Mouse (Mus musculus) thymus, adult 2 months (tissue): ENCODE measurements around the gene Ccdc9.
"Not testable (repeated sequence)": the region's sequence is repeated elsewhere in the genome, so short reads cannot be mapped to it uniquely, and the experiment has no call there.

Experiments used
- CTCF ChIP-seq: fragments of 200-500 bp; IDR thresholded peaks from 2 replicates; pipeline ENCODE4 v1.5.1; 2012; ENCODE audit warnings: mild to moderate bottlenecking, control low read depth, low read length, moderate library complexity, borderline replicate concordance; ENCODE audit not compliant: control insufficient read depth, poor library complexity, insufficient read depth; ENCODE audit errors: extremely low read depth
- POLR2A ChIP-seq: fragments of 200-500 bp; IDR thresholded peaks from 2 replicates; pipeline ENCODE4 v1.6.1; 2012; ENCODE audit warnings: mild to moderate bottlenecking, low read length, control low read depth, moderate library complexity; ENCODE audit not compliant: control insufficient read depth, poor library complexity, insufficient read depth; ENCODE audit errors: extremely low read depth

DNA sequence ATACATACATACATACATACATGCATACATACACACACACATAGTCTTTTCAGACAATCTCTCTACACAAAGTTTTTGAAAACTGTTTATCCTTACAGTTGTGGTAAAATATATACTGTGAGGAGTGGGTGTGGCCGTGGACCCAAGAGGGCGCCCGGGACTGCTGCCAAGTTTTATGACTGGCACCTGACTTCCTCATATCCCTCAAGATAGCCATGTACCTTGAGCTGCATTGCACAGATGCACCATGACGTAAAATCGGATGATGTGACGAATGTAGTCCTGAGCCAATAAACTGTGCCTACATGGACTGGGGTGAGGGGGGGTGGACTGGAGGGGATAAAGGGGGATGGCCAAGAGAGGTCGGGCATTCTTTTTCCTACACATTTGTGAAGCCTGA, 20.0 kb downstream of the Ccdc9 start:
- not testable (repeated sequence) for TF ChIP-seq POLR2A, CTCF
